Mouse (Mus musculus): ENCODE data around the gene Ankef1.

GRCm38 (mm10) chr2:136512802-136513201 is 11.1 kb downstream of the Ankef1 start:
- no peak for TF ChIP-seq CTCF (IDR thresholded peaks at IDR 0.05; ENCODE audit: low read depth)
- TF ChIP-seq EP300 (IDR thresholded peaks at IDR 0.05; ENCODE audit: low read depth): no peak
